8 mouse cellular contexts compared by ENCODE assay signal in genomic region chr13:113616751-113617337, GRCm38 (mm10). TPM values are rescaled to one million over a fixed set of nuclear protein-coding genes. Genes with fewer than 3 reads are reported as not detected.
DNase-seq lines count a peak whose midpoint lies in the region; ATAC-seq lines count a peak whose summit lies in the region.

No protein-coding gene starts in this region.

- H3K27me3 ChIP-seq in heart, embryonic 11.5 days (ENCODE audit: control insufficient read depth, insufficient read depth, low read length), result no peaks in the 10 kb centered on the region
- H3K27me3 ChIP-seq in neural tube, embryonic 13.5 days, result peaks cover 5% of the 10 kb centered on the region; the same call in 1 of the 2 replicates

- H3K36me3 ChIP-seq in heart, embryonic 11.5 days (ENCODE audit: control insufficient read depth, insufficient read depth, low read length), result no peaks in the 10 kb centered on the region
- H3K36me3 ChIP-seq in neural tube, embryonic 13.5 days, result no peaks in the 10 kb centered on the region

- H3K9me3 ChIP-seq in heart, embryonic 11.5 days (replicated peaks; ENCODE audit: control insufficient read depth, low read length), result no peaks in the 10 kb centered on the region
- no peaks in the 10 kb centered on the region for H3K9me3 ChIP-seq in neural tube, embryonic 13.5 days

- H3K4me2 ChIP-seq in heart, embryonic 11.5 days, result peak overlapping the region; percentile 92
- peak overlapping the region; percentile 85 for H3K4me2 ChIP-seq in neural tube, embryonic 13.5 days

- H3K9ac ChIP-seq in heart, embryonic 11.5 days (ENCODE audit: low read depth, low read length), result peak overlapping the region; percentile 94
- H3K9ac ChIP-seq in neural tube, embryonic 13.5 days, result peak overlapping the region; percentile 94

- H3K4me1 ChIP-seq in heart, embryonic 11.5 days (ENCODE audit: control insufficient read depth, insufficient read depth, low read length), result peaks cover 40% of the 10 kb centered on the region
- H3K4me1 ChIP-seq in neural tube, embryonic 13.5 days (replicated peaks), result peaks cover 58% of the 10 kb centered on the region

- DNase-seq in heart, adult 11 months, result peak; percentile 95
- no peak for DNase-seq in heart, postnatal 25 days (ENCODE audit: low spot score)
- DNase-seq in MN1 (ENCODE audit: low spot score), result peak; percentile 18
- peak; percentile 56 for DNase-seq in kidney, postnatal 10 days
- DNase-seq in right cerebral cortex, postnatal 14 days, result no peak

- no peak for ATAC-seq in heart, embryonic 11.5 days (replicated peaks; ENCODE audit: insufficient number of reproducible peaks, low FRiP score, low TSS enrichment)
- ATAC-seq in neural tube, embryonic 13.5 days (ENCODE audit: low read depth), result no peak
- ATAC-seq in monocyte, adult 5-6 weeks (replicated peaks; ENCODE audit: insufficient number of reproducible peaks, low FRiP score, low TSS enrichment, poor library complexity, severe bottlenecking), result no peak

- intact Hi-C loops in heart, postnatal 25 days (cut with DNase I), result loop anchor here (5.0 kb wide), 5 partner anchors 45 to 350 kb away; no protein-coding TSS in a partner anchor

- H3K4me3 ChIP-seq in heart, embryonic 11.5 days (ENCODE audit: low read depth, low read length), result peak overlapping the region; percentile 87
- peak overlapping the region; percentile 88 for H3K4me3 ChIP-seq in neural tube, embryonic 13.5 days

- no peak overlapping the region for H3K27ac ChIP-seq in heart, embryonic 11.5 days (ENCODE audit: low read depth, low read length)
- H3K27ac ChIP-seq in neural tube, embryonic 13.5 days (replicated peaks), result peak overlapping the region; percentile 62; the same call in 1 of the 2 replicates

- WGBS in heart, embryonic 11.5 days (ENCODE audit: insufficient replicate concordance), result 53% methylated on average over 24 of the region's 24 CpGs
- WGBS in neural tube, embryonic 13.5 days, result 70% methylated on average over 24 of the region's 24 CpGs

RNA-seq across cellular contexts. Expression of gene Snx18, which starts 1.5 kb away (rescaled TPM):
- 10 to 100 TPM; 22.6 to 23.6 TPM for total RNA-seq in heart, postnatal 25 days (2021)
- 21.6 and 23.1 TPM in 2 replicates for polyA plus RNA-seq in heart, embryonic 11.5 days (2014; fragmentation: Nextera tagmentation; extraction: Ambion mirVana)
- 19.2 and 19.4 TPM in 2 replicates for polyA plus RNA-seq in neural tube, embryonic 13.5 days (2015; fragmentation: Nextera tagmentation; extraction: Ambion mirVana)
- total RNA-seq in monocyte, adult 5-6 weeks (2017), result 88.0 to 99.7 TPM (median 95.7 TPM) in 3 replicates

RNA-seq across cellular contexts. Expression of gene Hspb3, which starts 46.6 kb away (rescaled TPM):
- total RNA-seq in heart, postnatal 25 days (2021), result 10 to 100 TPM; 18.4 to 22.7 TPM
- polyA plus RNA-seq in heart, embryonic 11.5 days (2014; fragmentation: Nextera tagmentation; extraction: Ambion mirVana), result 71.8 and 75.2 TPM in 2 replicates
- polyA plus RNA-seq in neural tube, embryonic 13.5 days (2015; fragmentation: Nextera tagmentation; extraction: Ambion mirVana), result 1.0 and 2.7 TPM in 2 replicates
- total RNA-seq in monocyte, adult 5-6 weeks (2017), result not detected in 3 replicates

Comparison
In these comparisons a context has a peak if more than half of its experiments do, and no peak if none do; other contexts are left out.
1. DNase-seq: peak in heart, adult 11 months (single experiment), MN1 (single experiment) and kidney, postnatal 10 days (single experiment); none in heart, postnatal 25 days (single experiment) and right cerebral cortex, postnatal 14 days (single experiment).
2. RNA of gene Hspb3, which starts 46.6 kb away (total RNA-seq): 18.4 to 22.7 TPM in heart, postnatal 25 days; not detected in monocyte, adult 5-6 weeks; every median in the first group is over 10 times any median in the second.